Mouse (Mus musculus) forebrain, embryonic 14.5 days (tissue): ENCODE measurements around the gene Inhbc. TPM values are rescaled to one million over a fixed set of nuclear protein-coding genes. Genes with fewer than 3 reads are reported as not detected.

Source experiments
- ATAC-seq: fragments of 200-750 bp; cut with Nextera tagmentation; 2 replicates; pipeline ENCODE4 v1.8.0; 2017; ENCODE audit warnings: mild to moderate bottlenecking, moderate library complexity
- DNase-seq: peaks from one replicate; pipeline ENCODE4 v3.0.0-alpha.2; 2015; ENCODE audit warnings: low spot score
- H3K27ac ChIP-seq: fragments of 300-500 bp; sonication (generic); 2 replicates; pipeline ENCODE4 v1.5.1; 2014; ENCODE audit warnings: low read depth, mild to moderate bottlenecking, control low read depth, low read length, moderate library complexity
- H3K27me3 ChIP-seq: fragments of 300-500 bp; sonication (generic); replicated peaks from 2 replicates; pipeline ENCODE4 v1.6.1; 2014; ENCODE audit warnings: low read length, control low read depth, mixed read lengths; ENCODE audit not compliant: control insufficient read depth, insufficient read depth
- H3K36me3 ChIP-seq: fragments of 300-500 bp; sonication (generic); 2 replicates; pipeline ENCODE4 v1.6.1; 2014; ENCODE audit warnings: low read length, control low read depth; ENCODE audit not compliant: control insufficient read depth, insufficient read depth
- H3K4me1 ChIP-seq: fragments of 300-500 bp; sonication (generic); 2 replicates; pipeline ENCODE4 v1.6.1; 2014; ENCODE audit warnings: antibody characterized with exemption, low read length, control low read depth; ENCODE audit not compliant: control insufficient read depth, insufficient read depth
- H3K4me2 ChIP-seq: fragments of 300-500 bp; sonication (generic); 2 replicates; pipeline ENCODE4 v1.6.1; 2014; ENCODE audit warnings: mild to moderate bottlenecking, control low read depth, low read length
- H3K4me3 ChIP-seq: fragments of 300-500 bp; sonication (generic); 2 replicates; pipeline ENCODE4 v1.5.1; 2014; ENCODE audit warnings: low read depth, low read length, control low read depth
- H3K9ac ChIP-seq: fragments of 300-500 bp; sonication (generic); 2 replicates; pipeline ENCODE4 v1.6.1; 2014; ENCODE audit warnings: mild to moderate bottlenecking, low read length, control low read depth, moderate library complexity
- H3K9me3 ChIP-seq: fragments of 300-500 bp; sonication (generic); replicated peaks from 2 replicates; pipeline ENCODE4 v1.6.1; 2016; ENCODE audit warnings: low read length, control low read depth, mixed read lengths; ENCODE audit not compliant: control insufficient read depth
- WGBS: fragments of 180-500 bp; shearing (Covaris S2); extraction: QIAGEN DNeasy Blood & Tissue Kit; methylation state at CpG from one replicate; pipeline ENCODE4 v1.1.7; 2014; 5-methylcytosine and 5-hydroxymethylcytosine counted together
- polyA plus RNA-seq: library from polyadenylated mRNA; unstranded; fragments of >200 nt; fragmentation: Nextera tagmentation; extraction: Ambion mirVana; gene quantifications from 2 replicates; pipeline ENCODE4 v1.2.1, GENCODE M21; 2014

Gene Inhbc
- polyA plus RNA-seq, 1 experiment from 2014 or later = not detected

GRCm38 (mm10) chr10:127380767-127381742 lies 10.8 kb upstream of the Inhbc start:
- Histone ChIP-seq H3K4me3 (peak overlapping the region; percentile 63), H3K4me2 (peak overlapping the region; percentile 64), H3K9me3 (no peaks in the 10 kb centered on the region), H3K27ac (peak overlapping the region; percentile 96), H3K9ac (peak overlapping the region; percentile 91), H3K4me1 (peaks cover 9% of the 10 kb centered on the region), H3K27me3 (no peaks in the 10 kb centered on the region), H3K36me3 (no peaks in the 10 kb centered on the region)
- under 1% methylated on average over 36 of the region's 79 CpGs for WGBS
- DNase-seq = peak; percentile 67
- peak; percentile 73 for ATAC-seq

- DNase-seq (peak; percentile 97), ATAC-seq (peak; percentile 97)
- peak within 1 kb of the TSS; percentile 96 for H3K27ac ChIP-seq
- WGBS = under 1% methylated on average over 30 of the region's 53 CpGs
- no peaks in the 10 kb centered on the region for H3K9me3 ChIP-seq
- peaks cover 9% of the 10 kb centered on the region for H3K4me1 ChIP-seq
- H3K4me2 ChIP-seq = peak within 1 kb of the TSS; percentile 64
- no peaks in the 10 kb centered on the region for H3K27me3 ChIP-seq
- no peaks in the 10 kb centered on the region for H3K36me3 ChIP-seq
- H3K9ac ChIP-seq = peak within 1 kb of the TSS; percentile 91
- peak within 1 kb of the TSS; percentile 63 for H3K4me3 ChIP-seq
Observed at GRCm38 (mm10) chr10:127380251-127380691, 10.0 kb upstream of the Inhbc start, which contains the start of gene R3hdm2. TSS of gene R3hdm2 (plus strand) at chr10:127380327.

GRCm38 (mm10) chr10:127379654-127380053 lies 9.4 kb upstream of the Inhbc start:
- 87% methylated on average over 8 of the region's 8 CpGs for WGBS
- H3K4me2 ChIP-seq = peak overlapping the region; percentile 58
- no peaks in the 10 kb centered on the region for H3K27me3 ChIP-seq
- H3K4me3 ChIP-seq = peak overlapping the region; percentile 63
- H3K9me3 ChIP-seq = no peaks in the 10 kb centered on the region
- peak overlapping the region; percentile 91 for H3K9ac ChIP-seq
- peak overlapping the region; percentile 96; the same call in 1 of the 2 replicates for H3K27ac ChIP-seq
- no peak for DNase-seq
- ATAC-seq = no peak
- peaks cover 9% of the 10 kb centered on the region for H3K4me1 ChIP-seq
- no peaks in the 10 kb centered on the region for H3K36me3 ChIP-seq

GRCm38 (mm10) chr10:127377700-127378099 lies 7.5 kb upstream of the Inhbc start:
- H3K4me3 ChIP-seq = no peak overlapping the region
- DNase-seq (no peak), ATAC-seq (no peak)
- H3K9me3 ChIP-seq = no peaks in the 10 kb centered on the region
- H3K27ac ChIP-seq = no peak overlapping the region
- H3K36me3 ChIP-seq = no peaks in the 10 kb centered on the region
- WGBS = 75% methylated on average over 3 of the region's 3 CpGs
- peaks cover 7% of the 10 kb centered on the region for H3K4me1 ChIP-seq
- H3K27me3 ChIP-seq = no peaks in the 10 kb centered on the region
- no peak overlapping the region for H3K4me2 ChIP-seq
- H3K9ac ChIP-seq = no peak overlapping the region

- Histone ChIP-seq H3K27ac (no peak overlapping the region), H3K9me3 (no peaks in the 10 kb centered on the region), H3K4me2 (no peak overlapping the region), H3K27me3 (no peaks in the 10 kb centered on the region), H3K4me3 (no peak overlapping the region), H3K9ac (no peak overlapping the region), H3K36me3 (no peaks in the 10 kb centered on the region), H3K4me1 (no peaks in the 10 kb centered on the region)
- ATAC-seq (no peak), DNase-seq (no peak)
- 51% methylated on average over 2 of the region's 2 CpGs for WGBS
Observed at GRCm38 (mm10) chr10:127371023-127371422, 792 bp upstream of the Inhbc start.

GRCm38 (mm10) chr10:127368273-127368672 lies 2.0 kb downstream of the Inhbc start:
- ATAC-seq (no peak), DNase-seq (no peak)
- WGBS = 73% methylated on average over 2 of the region's 2 CpGs

GRCm38 (mm10) chr10:127367116-127367515 lies 3.1 kb downstream of the Inhbc start:
- no peak overlapping the region for H3K9ac ChIP-seq
- no peaks in the 10 kb centered on the region for H3K36me3 ChIP-seq
- ATAC-seq = no peak
- no peaks in the 10 kb centered on the region for H3K9me3 ChIP-seq
- DNase-seq = no peak
- H3K27me3 ChIP-seq = no peaks in the 10 kb centered on the region
- H3K27ac ChIP-seq = no peak overlapping the region
- H3K4me2 ChIP-seq = no peak overlapping the region
- H3K4me1 ChIP-seq = no peaks in the 10 kb centered on the region
- H3K4me3 ChIP-seq = no peak overlapping the region
- WGBS = 68% methylated on average over 5 of the region's 5 CpGs

More at GRCm38 (mm10) chr10:127368273-127368672, 2.0 kb downstream of the Inhbc start:
- H3K4me1 ChIP-seq = no peaks in the 10 kb centered on the region
- H3K4me2 ChIP-seq = no peak overlapping the region
- no peak overlapping the region for H3K27ac ChIP-seq
- H3K9ac ChIP-seq = no peak overlapping the region
- H3K9me3 ChIP-seq = no peaks in the 10 kb centered on the region
- no peak overlapping the region for H3K4me3 ChIP-seq
- no peaks in the 10 kb centered on the region for H3K36me3 ChIP-seq
- H3K27me3 ChIP-seq = no peaks in the 10 kb centered on the region

- WGBS = 87% methylated on average over 3 of the region's 3 CpGs
- ATAC-seq (no peak), DNase-seq (no peak)
- no peaks in the 10 kb centered on the region for H3K36me3 ChIP-seq
- no peak overlapping the region for H3K9ac ChIP-seq
- no peaks in the 10 kb centered on the region for H3K27me3 ChIP-seq
- no peaks in the 10 kb centered on the region for H3K9me3 ChIP-seq
- no peaks in the 10 kb centered on the region for H3K4me1 ChIP-seq
- H3K27ac ChIP-seq = no peak overlapping the region
- H3K4me2 ChIP-seq = no peak overlapping the region
- no peak overlapping the region for H3K4me3 ChIP-seq
Observed at GRCm38 (mm10) chr10:127360714-127361113, 9.5 kb downstream of the Inhbc start.

GRCm38 (mm10) chr10:127355336-127355735 lies 14.9 kb downstream of the Inhbc start:
- WGBS = 70% methylated on average over 10 of the region's 10 CpGs
- Histone ChIP-seq H3K4me3 (no peak overlapping the region), H3K9me3 (no peaks in the 10 kb centered on the region), H3K27ac (no peak overlapping the region), H3K9ac (no peak overlapping the region), H3K4me2 (no peak overlapping the region), H3K36me3 (no peaks in the 10 kb centered on the region), H3K4me1 (no peaks in the 10 kb centered on the region), H3K27me3 (no peaks in the 10 kb centered on the region)
- ATAC-seq = no peak
- DNase-seq = no peak
